Mouse (Mus musculus) forebrain, embryonic 11.5 days (tissue): ENCODE data around the gene Med31. TPM values are rescaled to one million over a fixed set of nuclear protein-coding genes. Genes with fewer than 3 reads are reported as not detected.
A peak's percentile ranks its signal among the peaks of the same experiment; 100 is the strongest.
"Not testable (repeated sequence)": the region's sequence is repeated elsewhere in the genome, so short reads cannot be mapped to it uniquely, and the experiment has no call there.

Experiments
- ATAC-seq: fragments of 200-750 bp; cut with Nextera tagmentation; replicated peaks from 2 replicates; pipeline ENCODE4 v1.8.0; 2017; ENCODE audit warnings: moderate TSS enrichment; ENCODE audit not compliant: low FRiP score
- DNase-seq: peaks from one replicate; pipeline ENCODE4 v3.0.0-alpha.2; 2017; ENCODE audit warnings: low spot score
- H3K27ac ChIP-seq: fragments of 300-500 bp; sonication (generic); 2 replicates; pipeline ENCODE4 v1.5.1; 2014; ENCODE audit warnings: low read depth, low read length
- H3K27me3 ChIP-seq: fragments of 300-500 bp; sonication (generic); 2 replicates; pipeline ENCODE4 v1.6.1; 2014; ENCODE audit warnings: mild to moderate bottlenecking, low read length, mixed read lengths; ENCODE audit not compliant: control insufficient read depth, insufficient read depth
- H3K36me3 ChIP-seq: fragments of 300-500 bp; sonication (generic); 2 replicates; pipeline ENCODE4 v1.6.1; 2014; ENCODE audit warnings: mild to moderate bottlenecking, low read length, moderate library complexity, mixed read lengths; ENCODE audit not compliant: control insufficient read depth, insufficient read depth
- H3K4me1 ChIP-seq: fragments of 300-500 bp; sonication (generic); replicated peaks from 2 replicates; pipeline ENCODE4 v1.6.1; 2014; ENCODE audit warnings: low read length, mixed read lengths; ENCODE audit not compliant: control insufficient read depth, insufficient read depth
- H3K4me2 ChIP-seq: fragments of 300-500 bp; sonication (generic); 2 replicates; pipeline ENCODE4 v1.6.1; 2014; ENCODE audit warnings: low read depth, mild to moderate bottlenecking, low read length, moderate library complexity, mixed read lengths; ENCODE audit not compliant: severe bottlenecking
- H3K4me3 ChIP-seq: fragments of 300-500 bp; sonication (generic); 2 replicates; pipeline ENCODE4 v1.5.1; 2014; ENCODE audit warnings: low read depth, low read length
- H3K9ac ChIP-seq: fragments of 300-500 bp; sonication (generic); 2 replicates; pipeline ENCODE4 v1.6.1; 2014; ENCODE audit warnings: low read length
- H3K9me3 ChIP-seq: fragments of 300-500 bp; sonication (generic); 2 replicates; pipeline ENCODE4 v1.6.1; 2016; ENCODE audit warnings: low read length, mixed read lengths; ENCODE audit not compliant: control insufficient read depth
- WGBS: fragments of 180-500 bp; shearing (Covaris S2); extraction: QIAGEN DNeasy Blood & Tissue Kit; methylation state at CpG from one replicate; pipeline ENCODE4 v1.1.7; 2014; 5-methylcytosine and 5-hydroxymethylcytosine counted together
- polyA plus RNA-seq: library from polyadenylated mRNA; unstranded; fragments of >200 nt; fragmentation: Nextera tagmentation; extraction: Ambion mirVana; gene quantifications from 2 replicates; pipeline ENCODE4 v1.2.1, GENCODE M21; 2014

The Med31 gene
- polyA plus RNA-seq, 1 experiment from 2014 or later, result 47.3 TPM

- DNase-seq (no peak), ATAC-seq (no peak)
- Histone ChIP-seq H3K4me3 (no peak overlapping the region), H3K4me2 (no peak overlapping the region), H3K27ac (no peak overlapping the region), H3K9ac (no peak overlapping the region), H3K36me3 (peaks cover 3% of the 10 kb centered on the region; the same call in 1 of the 2 replicates), H3K4me1 (no peaks in the 10 kb centered on the region), H3K27me3 (no peaks in the 10 kb centered on the region), H3K9me3 (no peaks in the 10 kb centered on the region)
- 87% methylated on average over 4 of the region's 4 CpGs for WGBS
These were observed 31.1 kb downstream of the Med31 start for GRCm38 (mm10) chr11:72184252-72184651.

DNA sequence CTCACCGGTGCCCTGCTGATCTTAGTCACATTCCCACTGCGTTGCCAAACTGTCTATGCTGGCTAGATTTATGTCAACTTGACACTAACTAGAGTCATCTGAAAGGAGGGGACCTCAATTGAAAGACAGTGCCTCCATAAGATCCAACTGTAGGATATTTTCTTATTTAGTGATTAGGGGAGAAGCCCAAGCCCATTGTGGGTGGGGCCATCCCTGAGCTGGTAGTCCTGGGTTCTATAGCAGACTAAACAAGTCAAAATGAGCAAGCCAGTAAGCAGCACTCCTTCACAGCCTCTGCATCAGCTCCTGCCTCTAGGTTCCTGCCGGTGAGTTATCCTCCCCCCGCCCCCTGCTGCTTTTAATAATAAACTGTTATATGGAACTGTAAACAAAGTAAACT, 34.3 kb downstream of the Med31 start:
- Histone ChIP-seq H3K27me3 (no peaks in the 10 kb centered on the region; the same call in 1 of the 2 replicates), H3K4me3 (no peak overlapping the region), H3K9ac (no peak overlapping the region), H3K27ac (no peak overlapping the region), H3K36me3 (peaks cover 3% of the 10 kb centered on the region; the same call in 1 of the 2 replicates), H3K9me3 (no peaks in the 10 kb centered on the region), H3K4me1 (no peaks in the 10 kb centered on the region; the same call in 1 of the 2 replicates), H3K4me2 (no peak overlapping the region)
- WGBS, result 94% methylated on average over 4 of the region's 4 CpGs
- ATAC-seq, result no peak
- DNase-seq, result no peak

DNA sequence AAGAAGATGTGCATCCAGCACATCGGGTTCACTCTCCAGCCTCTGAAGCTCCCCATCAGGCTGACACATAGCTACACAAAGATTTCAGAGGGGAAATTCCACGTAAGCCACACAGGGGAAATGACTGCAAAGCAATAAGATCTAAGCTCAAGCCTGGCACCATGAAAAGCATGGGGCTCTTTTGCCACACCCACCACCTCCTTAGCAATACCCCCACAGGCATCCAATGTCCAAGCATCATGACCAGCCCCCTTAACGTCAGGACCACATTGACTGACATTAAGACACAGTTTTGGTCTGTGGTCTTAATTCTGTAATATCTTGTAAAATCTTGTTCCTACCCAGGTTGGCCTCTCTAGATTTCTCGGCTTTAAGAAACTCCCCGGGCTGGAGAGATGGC, 34.8 kb downstream of the Med31 start:
- Histone ChIP-seq H3K9me3 (no peaks in the 10 kb centered on the region), H3K27ac (no peak overlapping the region), H3K4me1 (no peaks in the 10 kb centered on the region; the same call in 1 of the 2 replicates), H3K27me3 (no peaks in the 10 kb centered on the region; the same call in 1 of the 2 replicates), H3K4me3 (no peak overlapping the region), H3K36me3 (peaks cover 3% of the 10 kb centered on the region; the same call in 1 of the 2 replicates), H3K9ac (no peak overlapping the region), H3K4me2 (no peak overlapping the region)
- 86% methylated on average over 5 of the region's 5 CpGs for WGBS
- DNase-seq (no peak), ATAC-seq (no peak)

- no peak overlapping the region for H3K27ac ChIP-seq
- DNase-seq (no peak), ATAC-seq (peak; percentile 56; the same call in 1 of the 2 replicates)
- no peaks in the 10 kb centered on the region; the same call in 1 of the 2 replicates for H3K27me3 ChIP-seq
- WGBS, result 23% methylated on average over 3 of the region's 3 CpGs
- peaks cover 5% of the 10 kb centered on the region; the same call in 1 of the 2 replicates for H3K36me3 ChIP-seq
- H3K4me2 ChIP-seq, result no peak overlapping the region
- H3K4me3 ChIP-seq, result no peak overlapping the region
- no peak overlapping the region for H3K9ac ChIP-seq
- H3K9me3 ChIP-seq, result no peaks in the 10 kb centered on the region
- H3K4me1 ChIP-seq, result no peaks in the 10 kb centered on the region; the same call in 1 of the 2 replicates
These were observed 38.8 kb downstream of the Med31 start for GRCm38 (mm10) chr11:72176553-72176952.

- H3K9ac ChIP-seq, result no peak overlapping the region
- no peak overlapping the region for H3K4me3 ChIP-seq
- DNase-seq (no peak), ATAC-seq (no peak)
- no peaks in the 10 kb centered on the region; the same call in 1 of the 2 replicates for H3K27me3 ChIP-seq
- no peak overlapping the region for H3K4me2 ChIP-seq
- H3K4me1 ChIP-seq, result no peaks in the 10 kb centered on the region; the same call in 1 of the 2 replicates
- H3K36me3 ChIP-seq, result peaks cover 2% of the 10 kb centered on the region; the same call in 1 of the 2 replicates
- no peak overlapping the region for H3K27ac ChIP-seq
- H3K9me3 ChIP-seq, result no peaks in the 10 kb centered on the region
- 69% methylated on average over 5 of the region's 5 CpGs for WGBS
These were observed 39.4 kb downstream of the Med31 start for GRCm38 (mm10) chr11:72175966-72176365.

- Histone ChIP-seq H3K27ac (no peak overlapping the region), H3K9me3 (no peaks in the 10 kb centered on the region), H3K36me3 (peaks cover 2% of the 10 kb centered on the region; the same call in 1 of the 2 replicates), H3K27me3 (no peaks in the 10 kb centered on the region; the same call in 1 of the 2 replicates), H3K4me3 (no peak overlapping the region), H3K4me1 (no peaks in the 10 kb centered on the region; the same call in 1 of the 2 replicates), H3K9ac (no peak overlapping the region), H3K4me2 (no peak overlapping the region)
- WGBS, result 95% methylated on average over 6 of the region's 6 CpGs
- no peak for ATAC-seq
- DNase-seq, result no peak
These were observed 40.7 kb downstream of the Med31 start for GRCm38 (mm10) chr11:72174721-72175120.

DNA sequence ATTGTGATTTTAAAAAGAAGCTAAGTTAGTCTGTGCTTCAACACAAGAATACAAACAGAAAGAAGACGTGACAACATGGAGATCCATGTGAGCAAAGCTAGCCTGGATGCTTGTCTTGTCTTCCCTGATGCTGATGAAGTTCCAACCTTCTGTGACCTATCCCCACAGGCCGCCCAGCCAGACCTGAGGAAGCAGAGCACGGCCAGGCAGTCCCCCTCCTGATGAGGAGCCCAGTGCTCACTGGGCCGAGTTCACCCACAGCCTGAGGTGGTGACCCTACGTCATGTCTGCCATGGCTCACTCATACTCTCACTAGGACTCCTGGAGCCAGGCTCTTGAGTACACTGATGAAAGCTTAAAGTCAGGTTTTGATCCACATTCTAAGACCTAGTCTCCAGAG, 41.9 kb downstream of the Med31 start:
- H3K27ac ChIP-seq, result no peak overlapping the region
- H3K9me3 ChIP-seq, result no peaks in the 10 kb centered on the region
- no peaks in the 10 kb centered on the region; the same call in 1 of the 2 replicates for H3K4me1 ChIP-seq
- H3K4me2 ChIP-seq, result no peak overlapping the region
- ATAC-seq (no peak), DNase-seq (no peak)
- WGBS, result 87% methylated on average over 5 of the region's 5 CpGs
- H3K36me3 ChIP-seq, result peaks cover 2% of the 10 kb centered on the region; the same call in 1 of the 2 replicates
- H3K27me3 ChIP-seq, result no peaks in the 10 kb centered on the region; the same call in 1 of the 2 replicates
- H3K9ac ChIP-seq, result no peak overlapping the region
- H3K4me3 ChIP-seq, result no peak overlapping the region

- not testable (repeated sequence) for H3K27ac ChIP-seq, H3K36me3 ChIP-seq, H3K4me1 ChIP-seq, H3K9me3 ChIP-seq, H3K4me2 ChIP-seq, H3K9ac ChIP-seq, H3K27me3 ChIP-seq, H3K4me3 ChIP-seq, ATAC-seq, DNase-seq
- 80% methylated on average over 4 of the region's 4 CpGs for WGBS
These were observed 43.5 kb downstream of the Med31 start for GRCm38 (mm10) chr11:72171906-72172305.

DNA sequence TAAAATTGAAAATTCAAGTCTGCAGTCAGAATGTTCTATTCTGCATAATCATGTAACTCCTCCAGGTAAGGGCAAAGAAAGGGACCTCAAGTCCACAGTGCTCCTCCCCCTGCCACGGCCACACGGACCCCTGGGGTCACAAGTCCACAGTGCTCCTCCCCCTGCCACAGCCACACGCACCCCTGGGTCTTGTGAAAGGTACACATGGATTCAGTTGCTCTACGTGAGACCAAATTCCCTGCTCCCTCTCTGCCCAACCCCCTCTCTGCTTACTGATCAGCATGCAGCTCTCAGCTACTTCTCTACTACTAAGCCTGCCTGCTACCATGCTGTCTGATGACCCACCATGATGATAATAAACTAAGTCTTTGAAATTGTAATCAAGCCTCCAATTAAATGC, 45.5 kb downstream of the Med31 start:
- ATAC-seq (no peak), DNase-seq (no peak)
- Histone ChIP-seq H3K27ac (no peak overlapping the region), H3K4me1 (no peaks in the 10 kb centered on the region), H3K9me3 (no peaks in the 10 kb centered on the region), H3K4me2 (no peak overlapping the region), H3K36me3 (peaks cover 2% of the 10 kb centered on the region; the same call in 1 of the 2 replicates), H3K27me3 (no peaks in the 10 kb centered on the region; the same call in 1 of the 2 replicates), H3K9ac (no peak overlapping the region), H3K4me3 (no peak overlapping the region)
- WGBS, result 85% methylated on average over 4 of the region's 4 CpGs
